Mouse (Mus musculus) gastrocnemius, adult 8-10 months (tissue): Measurements from ENCODE around the gene Cdip1. TPM values are rescaled to one million over a fixed set of nuclear protein-coding genes. Genes with fewer than 3 reads are reported as not detected.

ENCODE experiments used
- DNase-seq, 2 experiments: peaks; one replicate each; pipeline ENCODE4 v3.0.0; 2022; ENCODE audit warnings: low spot score in 2 of 2
- total RNA-seq, 4 experiments: library from RNA; stranded (reverse); gene quantifications; 2 replicates each; pipeline ENCODE4 v1.2.4; 2022

Gene Cdip1
- total RNA-seq, 4 experiments from 2014 or later, result 68.2 to 77.8 (median 71.6) TPM

DNA sequence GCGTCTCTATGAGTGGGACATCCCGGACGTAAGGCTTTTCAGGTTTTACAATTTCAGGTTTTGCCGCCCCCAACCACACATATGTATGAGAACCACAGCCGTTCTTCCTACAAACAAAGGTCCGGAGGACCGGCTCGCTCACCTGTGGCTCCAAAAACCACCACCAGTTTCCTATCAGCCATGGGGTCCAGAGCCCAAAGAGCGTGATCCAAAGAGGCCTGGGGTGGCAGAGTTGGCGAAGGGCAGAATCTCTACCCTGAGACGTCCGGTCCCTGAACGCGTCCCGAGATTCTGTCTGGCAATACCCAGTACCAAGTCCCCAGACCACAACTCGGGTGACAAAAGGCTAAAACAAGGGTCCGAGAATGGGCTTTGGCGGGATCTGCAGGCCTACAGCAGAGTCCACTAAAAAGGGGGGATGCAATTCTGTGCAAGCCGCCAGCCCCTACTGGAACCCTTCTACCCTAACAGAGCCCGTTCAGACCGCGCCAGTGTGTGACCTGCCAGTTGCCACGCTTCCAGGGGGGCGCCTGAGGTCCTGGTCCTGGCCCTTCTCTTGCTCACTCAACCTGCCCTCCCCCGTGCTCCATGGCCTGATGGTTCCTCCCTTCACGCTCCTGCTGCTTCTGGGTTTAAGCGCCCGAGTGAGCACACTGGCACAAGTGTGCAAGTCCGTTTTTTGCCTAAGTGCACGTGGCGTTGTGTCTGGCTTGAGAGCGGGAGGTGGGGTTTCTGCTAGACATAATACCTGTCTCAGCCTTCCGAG, 71.2 kb downstream of the Cdip1 start, which contains the start of gene Nmral1:
Nmral1 (minus strand) TSS at position 604 of the 766 bp plus-strand sequence.
- peak; percentile 30 to 33 for DNase-seq

DNA sequence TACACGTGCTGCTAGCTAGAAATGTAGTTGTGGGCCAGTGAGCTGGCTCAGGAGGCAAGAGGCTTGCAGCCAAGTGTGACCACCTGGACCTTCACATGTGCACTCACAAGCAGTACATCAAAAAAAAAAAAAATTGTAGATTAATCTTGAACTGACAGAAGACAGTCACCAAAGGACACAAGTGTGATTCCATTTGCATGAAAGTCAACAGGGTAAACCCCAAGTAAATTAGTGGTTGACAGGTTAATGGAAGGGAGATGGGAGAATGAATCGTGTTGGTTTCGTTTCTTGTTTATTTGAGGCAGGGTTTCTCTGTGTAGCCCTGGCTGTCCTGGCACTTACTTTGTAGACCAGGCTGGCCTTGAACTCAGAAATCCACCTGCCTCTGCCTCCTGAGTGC, 72.2 kb downstream of the Cdip1 start:
- DNase-seq, result no peak

DNA sequence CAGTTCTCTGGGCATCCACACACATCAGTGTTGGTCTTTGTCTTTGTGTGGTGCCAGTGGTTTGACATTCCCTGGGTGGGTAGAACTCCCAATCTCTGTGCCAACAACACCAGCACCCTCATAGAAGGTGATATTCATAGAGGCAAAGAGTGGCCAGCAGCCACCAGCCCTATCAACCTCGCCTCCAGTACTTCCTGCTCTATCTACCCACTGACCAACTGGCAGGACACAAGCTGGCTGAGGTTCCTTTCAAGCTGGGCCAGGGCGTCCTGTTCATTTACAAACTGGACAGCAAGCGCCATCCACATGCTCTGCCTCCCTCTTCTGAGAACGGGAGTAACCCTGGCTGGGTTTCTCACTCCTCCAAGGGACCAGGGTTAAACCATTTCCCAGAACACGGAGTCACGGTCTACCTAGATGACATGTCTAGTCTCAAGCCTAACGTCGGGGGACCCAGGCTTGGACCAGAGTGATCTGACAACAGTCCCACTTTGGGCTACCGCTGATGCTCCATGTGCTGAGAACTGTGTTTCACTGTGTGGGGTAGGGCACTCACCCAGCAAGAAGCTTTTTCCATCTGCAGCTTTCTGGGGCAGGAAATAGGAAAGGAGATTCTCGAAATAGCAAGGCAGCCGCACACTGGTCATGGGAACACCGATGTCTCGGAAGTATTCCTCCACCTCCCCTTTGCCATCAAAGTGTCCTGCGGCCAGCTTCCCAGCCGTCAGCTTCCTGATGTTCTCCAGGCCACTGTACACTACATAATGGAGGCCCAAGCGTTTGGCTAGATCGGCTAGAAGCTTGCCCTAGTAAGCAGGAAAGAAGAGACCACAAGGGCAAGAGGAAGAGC, 76.0 kb downstream of the Cdip1 start:
- DNase-seq, result no peak

DNA sequence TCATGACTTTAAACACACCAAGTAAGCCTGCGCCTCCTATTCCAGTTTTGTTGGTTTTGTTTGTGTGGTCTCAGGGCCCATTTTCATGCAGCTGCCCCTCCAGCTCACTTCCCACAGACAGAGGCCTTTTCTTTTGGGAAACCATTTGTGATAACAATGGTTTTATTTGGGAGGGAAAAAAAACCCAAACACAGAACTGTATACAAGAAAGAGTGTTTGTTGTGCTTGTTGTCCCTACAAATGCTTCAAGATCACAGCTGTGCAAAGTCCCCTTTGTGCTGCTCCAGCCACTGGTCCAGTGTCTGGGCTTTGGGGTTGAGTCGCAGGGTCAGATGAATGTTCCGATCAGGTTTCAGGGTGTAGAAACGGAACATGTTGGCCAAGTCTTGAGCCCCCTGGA, 78.9 kb downstream of the Cdip1 start:
- DNase-seq, result no peak

DNA sequence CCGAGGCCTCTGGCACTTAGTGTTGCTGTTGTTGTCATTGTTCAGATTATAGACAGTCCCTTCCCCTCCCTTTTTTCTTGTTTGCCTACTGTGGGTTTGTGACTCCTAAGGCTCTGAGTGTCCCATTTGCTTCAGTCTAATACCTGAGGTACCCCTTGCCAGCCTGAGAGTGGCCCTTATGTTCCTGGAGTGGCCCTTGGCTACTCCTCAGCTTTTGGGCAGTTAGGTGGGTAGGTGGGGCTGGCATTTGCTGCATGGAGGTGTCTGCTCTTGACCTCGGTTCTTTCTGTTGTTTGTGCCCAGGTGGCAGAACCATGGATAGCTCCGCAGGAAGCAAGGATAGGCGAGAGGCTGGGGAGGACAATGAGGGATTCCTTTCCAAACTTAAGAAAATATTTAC, 84.6 kb downstream of the Cdip1 start:
- no peak for DNase-seq

DNA sequence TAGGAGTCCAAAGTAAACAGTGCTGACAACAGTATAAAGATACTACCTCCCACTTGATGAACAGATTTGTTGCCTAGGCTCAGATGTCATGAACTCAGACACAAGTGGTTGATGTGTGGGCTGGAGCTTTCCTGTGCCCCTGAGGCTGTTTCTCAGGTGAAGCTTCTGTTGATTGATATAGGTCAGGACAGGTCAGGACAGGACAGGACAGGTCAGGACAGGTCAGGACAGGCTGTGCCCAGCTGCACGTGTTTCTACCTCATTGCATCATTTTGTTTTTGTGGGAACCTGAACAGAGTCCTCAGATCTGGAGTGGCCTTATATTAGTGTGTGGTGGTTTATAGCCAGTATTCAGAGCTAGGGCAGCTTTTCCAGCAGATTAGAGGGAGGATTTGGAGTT, 87.4 kb downstream of the Cdip1 start:
- no peak for DNase-seq

DNA sequence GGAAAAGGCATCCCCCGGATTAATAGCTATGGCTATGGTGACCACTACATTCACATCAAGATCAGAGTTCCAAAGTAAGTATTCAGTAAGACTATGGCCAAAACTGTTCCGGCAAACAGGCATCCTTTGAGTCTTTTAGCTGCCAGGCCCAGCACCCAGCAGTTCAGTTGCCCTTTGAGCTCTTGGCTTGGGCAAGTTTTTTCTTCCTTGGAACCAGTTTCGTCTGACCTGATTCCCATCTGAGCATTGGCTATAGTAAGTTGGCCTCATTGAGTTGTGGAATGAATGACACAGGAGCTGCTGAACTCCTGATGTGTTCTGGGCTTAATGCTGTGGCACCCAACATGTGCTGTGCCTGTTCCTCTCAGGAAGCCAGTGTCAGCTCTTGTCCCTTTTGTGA, 88.9 kb downstream of the Cdip1 start:
- no peak for DNase-seq

Other genes with a start within 250 kb of the Cdip1 start
- 1,000 to 10,000 TPM; 1,019 to 1,332 (median 1,204) TPM for gene Srl, start 248.5 kb downstream of the Cdip1 start, total RNA-seq
- 1 to 10 TPM; 3.2 to 5.5 (median 3.7) TPM for gene Tfap4, start 230.4 kb downstream of the Cdip1 start, total RNA-seq
- gene Glis2, start 195.6 kb downstream of the Cdip1 start, total RNA-seq, result 1 to 10 TPM; 1.8 to 4.0 (median 3.5) TPM
- 100 to 1,000 TPM in 3 of 4 experiments, 10 to 100 TPM in 1; 93.3 to 129 (median 113) TPM for gene Pam16, start 165.3 kb downstream of the Cdip1 start, total RNA-seq
- 1 to 10 TPM; 2.5 to 4.3 (median 3.9) TPM for gene Vasn, start 150.4 kb downstream of the Cdip1 start, total RNA-seq
- 100 to 1,000 TPM in 1 of 4 experiments, 10 to 100 TPM in 3; 99.4 to 103 (median 99.8) TPM for gene Dnaja3, start 150.3 kb downstream of the Cdip1 start, total RNA-seq
- gene Coro7, start 110.5 kb downstream of the Cdip1 start, total RNA-seq, result 10 to 100 TPM; 11.7 to 15.1 (median 14.0) TPM
- gene Nmral1, start 70.9 kb downstream of the Cdip1 start, total RNA-seq, result 1 to 10 TPM; 1.9 to 3.3 (median 2.8) TPM
- gene Hmox2, start 63.9 kb downstream of the Cdip1 start, total RNA-seq, result 10 to 100 TPM; 38.6 to 42.3 (median 41.9) TPM
- gene 4930562C15Rik, start 45.1 kb upstream of the Cdip1 start, total RNA-seq, result not detected
- 10 to 100 TPM; 28.6 to 40.8 (median 34.3) TPM for gene Ubald1, start 90.0 kb upstream of the Cdip1 start, total RNA-seq
- gene Mgrn1, start 96.0 kb upstream of the Cdip1 start, total RNA-seq, result 10 to 100 TPM; 52.1 to 66.7 (median 55.3) TPM
- gene Nudt16l1, start 148.5 kb upstream of the Cdip1 start, total RNA-seq, result 10 to 100 TPM; 10.0 to 12.9 (median 12.7) TPM
- gene Anks3, start 173.9 kb upstream of the Cdip1 start, total RNA-seq, result 10 to 100 TPM in 3 of 4 experiments, 1 to 10 TPM in 1; 8.1 to 14.2 (median 12.0) TPM
- not detected for gene Sept12, start 207.6 kb upstream of the Cdip1 start, total RNA-seq
- gene Smim22, start 217.0 kb upstream of the Cdip1 start, total RNA-seq, result not detected
- gene Rogdi, start 223.3 kb upstream of the Cdip1 start, total RNA-seq, result 1 to 10 TPM; 4.4 to 7.8 (median 6.0) TPM